Mouse (Mus musculus) T-cell, adult 2 months (primary cell): ENCODE measurements around the gene Zfp974.
"Not testable (repeated sequence)": the region's sequence is repeated elsewhere in the genome, so short reads cannot be mapped to it uniquely, and the experiment has no call there.

Experiments used
- DNase-seq: peaks from one replicate; pipeline ENCODE4 v3.0.0; 2022; ENCODE audit warnings: low spot score

Zfp974 gene

GRCm38 (mm10) chr7:27928818-27929695, at the start of gene Zfp974:
Gene Zfp974 (minus strand): TSS chr7:27929460.
- DNase-seq, result peak; percentile 71

DNA sequence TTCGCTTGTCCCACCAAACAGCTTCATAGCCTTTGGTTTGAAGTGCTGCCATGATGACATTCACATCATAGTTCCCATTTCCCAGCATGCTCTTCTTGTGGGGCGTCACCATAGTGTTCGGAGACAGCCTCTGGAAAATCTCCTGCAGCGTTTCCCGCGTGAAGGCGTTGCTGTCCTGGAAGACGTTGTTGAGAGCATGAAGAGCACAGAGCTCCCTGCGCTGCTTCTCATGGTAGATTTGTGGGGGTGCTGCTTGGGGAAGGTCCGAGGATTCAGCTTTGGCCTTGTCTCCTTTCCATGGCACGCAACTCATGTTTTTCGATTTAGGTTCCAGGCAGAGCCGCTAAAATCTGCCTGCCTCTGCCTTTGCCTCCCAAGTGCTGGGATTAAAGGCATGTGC, 20.2 kb upstream of the Zfp974 start:
- not testable (repeated sequence) for DNase-seq

DNA sequence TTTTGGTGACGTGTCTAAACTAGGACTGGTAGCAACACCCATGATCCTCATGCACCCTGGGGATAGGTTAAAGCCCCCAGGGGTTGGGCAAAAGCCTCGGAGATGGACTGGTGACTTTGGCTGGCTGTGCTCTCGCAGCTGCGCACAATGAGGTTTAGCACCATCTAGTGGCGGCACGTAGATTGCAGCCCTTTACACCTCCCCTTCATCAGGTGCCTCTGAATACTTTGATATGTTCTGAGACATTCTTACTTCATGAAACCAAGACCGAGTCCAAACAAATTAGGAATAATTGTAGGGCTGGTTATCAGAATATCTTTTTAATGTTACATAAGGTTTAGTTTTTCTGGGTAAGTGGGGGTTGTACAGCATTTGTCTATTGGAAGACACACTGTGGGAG, 12.6 kb upstream of the Zfp974 start:
- DNase-seq, result peak; percentile 32

DNA sequence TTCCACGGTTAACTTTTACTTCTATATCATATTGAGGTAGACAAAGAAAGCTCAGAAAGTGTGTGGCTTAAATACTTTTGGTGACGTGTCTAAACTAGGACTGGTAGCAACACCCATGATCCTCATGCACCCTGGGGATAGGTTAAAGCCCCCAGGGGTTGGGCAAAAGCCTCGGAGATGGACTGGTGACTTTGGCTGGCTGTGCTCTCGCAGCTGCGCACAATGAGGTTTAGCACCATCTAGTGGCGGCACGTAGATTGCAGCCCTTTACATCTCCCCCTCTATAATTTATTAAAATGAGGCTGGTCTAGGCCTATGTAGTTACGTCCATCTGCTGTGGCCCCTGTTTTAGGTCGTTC, 4.5 kb upstream of the Zfp974 start:
- DNase-seq, result not testable (repeated sequence)

DNA sequence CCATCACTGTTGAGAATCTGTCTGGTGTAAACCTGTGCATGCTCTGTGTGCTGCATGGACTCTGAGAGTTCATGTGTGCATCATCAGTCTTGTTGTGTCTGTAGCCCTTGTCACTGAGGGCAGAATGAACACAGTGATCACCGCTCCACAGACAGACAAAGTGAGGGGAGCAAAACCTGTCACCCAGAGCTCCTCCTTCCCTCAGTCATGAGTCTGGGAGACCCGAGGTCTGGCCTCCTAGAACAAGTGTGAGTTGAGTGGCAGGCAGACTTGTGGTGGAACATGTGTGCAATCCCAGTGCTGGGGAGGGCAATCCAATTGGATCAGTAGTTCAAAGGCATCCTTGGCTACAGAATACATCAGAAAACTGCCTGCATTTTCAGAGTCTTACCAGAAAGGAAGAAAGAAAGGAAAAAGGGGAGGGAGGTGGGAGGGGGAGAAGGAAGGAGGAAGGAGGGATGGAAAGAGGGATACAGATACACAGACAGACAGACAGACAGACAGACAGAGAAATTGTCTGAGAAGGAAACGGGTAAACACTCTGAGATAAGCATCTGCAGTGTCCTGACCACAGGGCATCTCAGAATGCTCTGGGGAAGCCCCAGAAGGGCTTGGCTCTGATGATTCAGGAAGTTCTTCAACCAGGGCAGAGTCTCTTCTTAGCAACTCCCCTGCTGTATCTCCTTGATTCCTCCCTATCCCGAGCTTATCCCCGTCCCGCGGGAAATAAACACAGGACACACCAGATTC, 4.0 kb upstream of the Zfp974 start:
- DNase-seq, result peak; percentile 85

- DNase-seq, result not testable (repeated sequence)
Observed at GRCm38 (mm10) chr7:27927041-27927440, 2.2 kb downstream of the Zfp974 start.

DNA sequence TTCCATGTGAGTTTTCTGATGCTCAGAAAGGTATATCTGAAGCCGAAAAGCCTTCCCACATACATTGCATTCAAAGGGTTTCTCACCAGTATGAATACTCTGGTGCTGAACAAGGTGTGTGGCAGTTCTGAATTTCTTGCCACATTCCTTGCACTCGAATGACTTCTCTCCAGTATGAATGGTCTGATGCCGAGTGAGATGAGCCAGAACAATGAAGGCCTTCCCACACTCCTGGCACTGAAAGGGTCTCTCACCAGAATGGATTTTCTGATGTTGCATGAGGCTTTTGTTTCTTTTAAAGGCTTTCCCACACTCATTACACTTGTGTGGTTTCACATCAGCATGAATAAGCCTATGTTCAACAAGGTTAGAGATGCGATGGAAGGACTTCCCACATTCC, 18.3 kb downstream of the Zfp974 start:
- not testable (repeated sequence) for DNase-seq

GRCm38 (mm10) chr7:27905061-27905848, 24.0 kb downstream of the Zfp974 start:
- no peak for DNase-seq

DNA sequence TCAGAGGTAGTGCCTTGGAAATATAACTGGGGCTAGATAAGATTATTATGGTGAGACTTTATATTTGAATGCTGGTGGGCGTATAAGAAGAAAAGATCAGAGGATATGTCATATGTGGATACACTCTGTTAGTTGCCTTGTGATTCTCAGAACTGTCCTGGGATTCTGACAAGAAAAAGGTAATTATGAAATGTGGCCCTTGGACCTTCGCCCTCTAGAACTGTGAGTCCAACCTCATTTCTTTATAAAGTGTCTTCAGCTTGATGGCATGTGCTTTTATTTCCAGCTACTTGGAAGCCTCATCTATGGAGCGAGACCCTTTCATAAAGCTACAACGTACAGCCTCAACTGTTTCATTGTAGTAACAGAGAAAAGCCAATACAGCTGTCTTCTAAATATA, 28.7 kb downstream of the Zfp974 start:
- no peak for DNase-seq

- no peak for DNase-seq
Observed at GRCm38 (mm10) chr7:27881721-27882120, 47.5 kb downstream of the Zfp974 start.

- DNase-seq, result not testable (repeated sequence)
Observed at GRCm38 (mm10) chr7:27862578-27862977, 66.7 kb downstream of the Zfp974 start.

DNA sequence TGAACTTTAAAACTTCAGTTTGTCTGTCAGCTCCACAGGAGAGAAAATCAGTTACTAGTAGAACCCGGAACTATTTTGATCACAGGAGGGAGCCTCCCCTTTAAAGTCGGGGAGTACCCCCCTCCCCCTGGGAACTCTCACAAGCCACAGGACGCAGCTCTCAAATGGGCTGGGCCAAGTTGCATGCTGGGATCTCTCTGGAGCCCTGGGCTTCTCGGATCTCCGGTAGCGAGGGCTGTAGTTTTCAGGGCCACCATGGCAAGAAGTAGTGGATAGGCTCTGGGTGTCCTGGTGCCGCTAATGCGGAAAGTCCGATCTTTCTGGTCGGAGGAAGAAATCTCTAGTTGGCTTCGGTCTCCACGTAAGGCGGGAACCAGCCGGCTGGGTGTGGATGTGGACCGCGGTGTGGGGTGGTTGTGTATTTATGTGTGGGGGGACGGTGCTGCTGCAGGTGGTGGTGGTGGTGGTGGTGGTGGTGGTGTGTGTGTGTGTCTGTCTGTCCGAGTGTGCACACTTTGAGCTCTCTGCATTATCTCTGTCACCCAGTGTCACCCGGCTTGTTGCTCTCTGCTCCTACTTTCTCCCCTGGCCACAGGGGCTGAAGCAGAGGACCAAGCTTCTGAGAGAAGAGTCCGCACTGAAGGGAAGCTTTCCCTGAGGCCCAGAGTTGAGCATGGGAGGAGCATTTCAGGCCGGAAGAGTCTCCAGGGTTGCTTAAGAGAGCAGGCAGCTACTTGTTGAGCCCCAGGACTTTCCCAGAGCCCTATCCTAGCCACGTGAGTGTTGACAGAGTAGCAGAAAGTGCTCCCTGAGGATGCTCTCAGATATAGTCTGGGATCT, 68.6 kb downstream of the Zfp974 start:
- peak; percentile 88 for DNase-seq

DNA sequence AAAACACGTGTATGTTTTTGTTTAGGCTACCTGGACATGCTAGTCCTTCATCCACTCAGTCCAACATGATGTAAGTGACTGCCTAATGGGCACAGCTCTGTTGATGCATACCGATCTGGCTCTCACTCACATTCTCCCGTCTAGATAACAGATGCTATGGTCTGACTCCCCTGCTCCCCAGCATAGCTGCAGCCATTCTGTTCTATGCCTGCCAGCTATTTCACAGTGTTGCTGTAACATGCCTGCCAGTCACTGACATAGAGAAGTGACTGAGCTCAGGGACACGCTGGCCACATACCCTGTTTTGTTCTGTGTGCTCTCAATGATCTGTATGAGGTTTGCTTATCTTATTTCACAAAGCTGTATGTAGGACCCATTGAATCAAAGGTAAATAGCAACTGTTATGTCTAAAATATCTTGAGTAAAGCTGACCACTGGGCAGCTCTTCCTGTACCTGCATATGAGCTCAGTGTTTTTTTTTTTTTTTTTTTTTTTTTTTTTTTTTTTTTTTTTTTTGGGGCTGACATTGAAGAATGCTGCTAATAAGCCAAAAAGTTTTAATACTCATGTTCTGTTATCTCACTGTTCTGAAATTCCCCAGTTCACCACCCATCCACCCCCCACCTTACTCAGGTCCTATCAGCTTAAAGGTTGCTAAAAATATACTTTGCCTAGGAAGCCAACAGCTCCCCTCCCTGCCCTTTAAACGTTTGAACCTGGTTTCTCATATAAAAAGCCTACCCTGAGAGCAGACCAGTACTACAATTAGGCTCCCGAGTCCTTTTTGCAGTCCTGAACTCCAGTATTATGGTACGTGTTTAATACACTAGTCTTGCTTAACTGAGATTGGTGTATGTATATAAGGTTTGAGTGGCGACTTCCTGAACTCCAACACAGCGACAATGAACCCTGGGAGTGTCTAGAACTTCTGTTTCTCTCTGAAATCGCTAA, 69.7 kb downstream of the Zfp974 start:
- no peak for DNase-seq
